Mouse (Mus musculus) adrenal gland, adult 2 months (tissue): ENCODE results near the gene AW011738. TPM values are rescaled to one million over a fixed set of nuclear protein-coding genes. Genes with fewer than 3 reads are reported as not detected.

Experiments used
- DNase-seq: peaks from one replicate; pipeline ENCODE4 v3.0.0; 2021
- polyA plus RNA-seq: library from polyadenylated mRNA; depleted of rRNA; stranded (reverse); fragments of >200 nt; gene quantifications from 2 replicates; pipeline ENCODE4 v1.2.3, GENCODE M21; 2012
- total RNA-seq, 2 experiments: library from RNA; stranded (reverse); gene quantifications; 2 replicates each; pipeline ENCODE4 v1.2.3; 2021

Gene AW011738
- total and polyA plus RNA-seq, 3 experiments: 1.7 to 7.2 (median 2.7) TPM

GRCm38 (mm10) chr4:156197829-156198205 lies 5.3 kb upstream of the AW011738 start:
- DNase-seq: peak; percentile 94

- peak; percentile 49 for DNase-seq
These were observed 2.3 kb upstream of the AW011738 start, which contains the start of gene Isg15 for GRCm38 (mm10) chr4:156200623-156201475. Isg15 (minus strand) TSS chr4:156200818.

- no peak for DNase-seq
These were observed 626 bp upstream of the AW011738 start for GRCm38 (mm10) chr4:156202462-156202893.

- peak; percentile 33 for DNase-seq
These were observed 468 bp downstream of the AW011738 start for GRCm38 (mm10) chr4:156203413-156204131.

- DNase-seq: no peak
These were observed 5.8 kb downstream of the AW011738 start for GRCm38 (mm10) chr4:156208872-156209271.

GRCm38 (mm10) chr4:156209963-156210635 lies 7.0 kb downstream of the AW011738 start:
- no peak for DNase-seq

GRCm38 (mm10) chr4:156213134-156213533 lies 10.0 kb downstream of the AW011738 start:
- DNase-seq: no peak

- peak; percentile 95 for DNase-seq
These were observed 12.5 kb downstream of the AW011738 start, which contains the start of gene Perm1 for GRCm38 (mm10) chr4:156215649-156216048. Perm1 (plus strand) TSS chr4:156215868.

- peak; percentile 31 for DNase-seq
These were observed 13.1 kb downstream of the AW011738 start for GRCm38 (mm10) chr4:156216196-156216595.

- DNase-seq: no peak
These were observed 14.0 kb downstream of the AW011738 start for GRCm38 (mm10) chr4:156217022-156217669.

GRCm38 (mm10) chr4:156217838-156218237 lies 14.7 kb downstream of the AW011738 start:
- DNase-seq: no peak

- no peak for DNase-seq
These were observed 16.8 kb downstream of the AW011738 start for GRCm38 (mm10) chr4:156219936-156220335.

- DNase-seq: no peak
These were observed 21.2 kb downstream of the AW011738 start for GRCm38 (mm10) chr4:156224276-156224675.

GRCm38 (mm10) chr4:156227752-156228392 lies 24.8 kb downstream of the AW011738 start:
- DNase-seq: no peak

- DNase-seq: peak; percentile 64
These were observed 25.4 kb downstream of the AW011738 start for GRCm38 (mm10) chr4:156228393-156229024.

GRCm38 (mm10) chr4:156234021-156234501 lies 31.0 kb downstream of the AW011738 start:
- DNase-seq: peak; percentile 61

- DNase-seq: peak; percentile 90
These were observed 31.7 kb downstream of the AW011738 start, which contains the start of gene Plekhn1 for GRCm38 (mm10) chr4:156234701-156235213. Plekhn1 (minus strand) TSS chr4:156234857.

GRCm38 (mm10) chr4:156235360-156235770 lies 32.3 kb downstream of the AW011738 start:
- no peak for DNase-seq

GRCm38 (mm10) chr4:156235808-156236533 lies 32.9 kb downstream of the AW011738 start, which contains the start of gene Noc2l:
Noc2l (plus strand) TSS chr4:156236010.
- DNase-seq: peak; percentile 95
